Mouse (Mus musculus) midbrain, postnatal 0 days (tissue): ENCODE measurements around the gene Rab3b. TPM values are rescaled to one million over a fixed set of nuclear protein-coding genes. Genes with fewer than 3 reads are reported as not detected.

Experiments used
- ATAC-seq: fragments of 200-750 bp; cut with Nextera tagmentation; 2 replicates; pipeline ENCODE4 v1.8.0; 2017; ENCODE audit warnings: moderate number of reproducible peaks, mild to moderate bottlenecking, moderate TSS enrichment, moderate library complexity; ENCODE audit not compliant: low FRiP score
- DNase-seq: peaks from one replicate; pipeline ENCODE4 v3.0.0-alpha.2; 2015; ENCODE audit warnings: low spot score
- H3K27ac ChIP-seq: fragments of 300-500 bp; sonication (generic); 2 replicates; pipeline ENCODE4 v1.5.1; 2014; ENCODE audit warnings: low read depth, mild to moderate bottlenecking, low read length, mixed read lengths
- H3K27me3 ChIP-seq: fragments of 300-500 bp; sonication (generic); 2 replicates; pipeline ENCODE4 v1.6.1; 2014; ENCODE audit warnings: low read length, control low read depth, mixed read lengths; ENCODE audit not compliant: insufficient read depth
- H3K36me3 ChIP-seq: fragments of 300-500 bp; sonication (generic); 2 replicates; pipeline ENCODE4 v1.6.1; 2014; ENCODE audit warnings: low read length, control low read depth, mixed read lengths; ENCODE audit not compliant: insufficient read depth
- H3K4me1 ChIP-seq: fragments of 300-500 bp; sonication (generic); 2 replicates; pipeline ENCODE4 v1.6.1; 2014; ENCODE audit warnings: mild to moderate bottlenecking, control low read depth, antibody characterized with exemption, low read length, mixed read lengths; ENCODE audit not compliant: insufficient read depth
- H3K4me2 ChIP-seq: fragments of 300-500 bp; sonication (generic); 2 replicates; pipeline ENCODE4 v1.6.1; 2014; ENCODE audit warnings: low read depth, mild to moderate bottlenecking, low read length, mixed read lengths; ENCODE audit not compliant: poor library complexity, severe bottlenecking
- H3K4me3 ChIP-seq: fragments of 300-500 bp; sonication (generic); 2 replicates; pipeline ENCODE4 v1.5.1; 2014; ENCODE audit warnings: low read depth, mild to moderate bottlenecking, low read length, moderate library complexity
- H3K9ac ChIP-seq: fragments of 300-500 bp; sonication (generic); replicated peaks from 2 replicates; pipeline ENCODE4 v1.6.1; 2014; ENCODE audit warnings: mild to moderate bottlenecking, low read length, moderate library complexity, mixed read lengths; ENCODE audit not compliant: poor library complexity, severe bottlenecking
- H3K9me3 ChIP-seq: fragments of 300-500 bp; sonication (generic); 2 replicates; pipeline ENCODE4 v1.6.1; 2016; ENCODE audit warnings: low read length, control low read depth
- CTCF ChIP-seq: IDR thresholded peaks from 2 replicates; pipeline ENCODE4 v1.5.1; 2016; ENCODE audit warnings: antibody characterized with exemption, mild to moderate bottlenecking
- WGBS: fragments of 180-500 bp; shearing (Covaris S2); extraction: QIAGEN DNeasy Blood & Tissue Kit; methylation state at CpG from one replicate; pipeline ENCODE4 v1.1.7; 2014; 5-methylcytosine and 5-hydroxymethylcytosine counted together
- polyA plus RNA-seq: library from polyadenylated mRNA; unstranded; fragments of >200 nt; fragmentation: Nextera tagmentation; extraction: Ambion mirVana; gene quantifications from 2 replicates; pipeline ENCODE4 v1.2.1, GENCODE M21; 2015
- total RNA-seq: library from RNA; depleted of rRNA; stranded (reverse); fragments of >200 nt; gene quantifications from 2 replicates; pipeline ENCODE4 v1.2.3, GENCODE M21; 2014

The Rab3b gene
- total and polyA plus RNA-seq, 2 experiments from 2014 or later = 94.5 to 316 TPM

- no peak for ATAC-seq
- H3K9ac ChIP-seq = no peak overlapping the region
- no peaks in the 10 kb centered on the region for H3K9me3 ChIP-seq
- WGBS = 62% methylated on average over 12 of the region's 12 CpGs
- no peak overlapping the region for H3K4me2 ChIP-seq
- H3K4me3 ChIP-seq = no peak overlapping the region
- peak; percentile 71 for DNase-seq
- H3K36me3 ChIP-seq = no peaks in the 10 kb centered on the region
- H3K27ac ChIP-seq = no peak overlapping the region
- H3K4me1 ChIP-seq = no peaks in the 10 kb centered on the region
- TF ChIP-seq CTCF = no peak
- H3K27me3 ChIP-seq = no peaks in the 10 kb centered on the region
Observed at GRCm38 (mm10) chr4:108937848-108938771, 59.2 kb downstream of the Rab3b start.

- Histone ChIP-seq H3K27me3 (no peaks in the 10 kb centered on the region), H3K27ac (no peak overlapping the region), H3K4me2 (no peak overlapping the region), H3K4me3 (no peak overlapping the region), H3K36me3 (no peaks in the 10 kb centered on the region), H3K9ac (no peak overlapping the region), H3K4me1 (no peaks in the 10 kb centered on the region), H3K9me3 (no peaks in the 10 kb centered on the region)
- peak; percentile 61 for DNase-seq
- TF ChIP-seq CTCF = no peak
- WGBS = 43% methylated on average over 17 of the region's 17 CpGs
- no peak for ATAC-seq
Observed at GRCm38 (mm10) chr4:108940681-108941473, 62.0 kb downstream of the Rab3b start.

- H3K4me1 ChIP-seq = no peaks in the 10 kb centered on the region
- no peak overlapping the region for H3K4me2 ChIP-seq
- no peaks in the 10 kb centered on the region for H3K36me3 ChIP-seq
- H3K27me3 ChIP-seq = no peaks in the 10 kb centered on the region
- H3K4me3 ChIP-seq = no peak overlapping the region
- no peak for ATAC-seq
- H3K27ac ChIP-seq = no peak overlapping the region
- H3K9me3 ChIP-seq = no peaks in the 10 kb centered on the region
- H3K9ac ChIP-seq = no peak overlapping the region
- no peak for TF ChIP-seq CTCF
- no peak for DNase-seq
- WGBS = 82% methylated on average over 4 of the region's 4 CpGs
Observed at GRCm38 (mm10) chr4:108942171-108942570, 63.3 kb downstream of the Rab3b start.

- Histone ChIP-seq H3K9me3 (no peaks in the 10 kb centered on the region), H3K9ac (no peak overlapping the region), H3K27ac (no peak overlapping the region), H3K4me3 (no peak overlapping the region), H3K27me3 (no peaks in the 10 kb centered on the region), H3K36me3 (no peaks in the 10 kb centered on the region), H3K4me2 (no peak overlapping the region), H3K4me1 (no peaks in the 10 kb centered on the region)
- DNase-seq = peak; percentile 37
- no peak for ATAC-seq
- no peak for TF ChIP-seq CTCF
- 67% methylated on average over 11 of the region's 11 CpGs for WGBS
Observed at GRCm38 (mm10) chr4:108942986-108943720, 64.3 kb downstream of the Rab3b start.

GRCm38 (mm10) chr4:108949168-108949567, 70.3 kb downstream of the Rab3b start:
- peak; percentile 17 for DNase-seq
- no peaks in the 10 kb centered on the region for H3K4me1 ChIP-seq
- no peaks in the 10 kb centered on the region for H3K36me3 ChIP-seq
- WGBS = 84% methylated on average over 7 of the region's 7 CpGs
- no peak overlapping the region for H3K27ac ChIP-seq
- H3K4me2 ChIP-seq = no peak overlapping the region
- H3K9me3 ChIP-seq = no peaks in the 10 kb centered on the region
- no peak for ATAC-seq
- no peaks in the 10 kb centered on the region for H3K27me3 ChIP-seq
- H3K9ac ChIP-seq = no peak overlapping the region
- H3K4me3 ChIP-seq = no peak overlapping the region
- TF ChIP-seq CTCF = no peak
